Mouse (Mus musculus) heart, adult 2 months (tissue): ENCODE measurements at regions not wholly inside any gene's neighbourhood (a gene's known extent, or its start where the extent isn't known, plus 50 kb on each side); places are given as distances from the start of the nearest gene placed in this dataset.

Source experiments
- DNase-seq, 2 experiments: peaks; one replicate each; pipeline ENCODE4 v3.0.0; 2021
- H3K27ac ChIP-seq: fragments of 200-600 bp; 2 replicates; pipeline ENCODE4 v1.8.1; 2022
- H3K27me3 ChIP-seq: fragments of 200-500 bp; 2 replicates; pipeline ENCODE4 v1.6.1; 2012; ENCODE audit warnings: mild to moderate bottlenecking, low read length, inconsistent platforms, mixed read lengths; ENCODE audit not compliant: control insufficient read depth, insufficient read depth
- H3K36me3 ChIP-seq: fragments of 200-500 bp; 2 replicates; pipeline ENCODE4 v1.6.1; 2012; ENCODE audit warnings: low read length, inconsistent platforms; ENCODE audit not compliant: control insufficient read depth, insufficient read depth
- H3K4me1 ChIP-seq: fragments of 200-500 bp; 2 replicates; pipeline ENCODE4 v1.6.1; 2011; ENCODE audit warnings: low read length; ENCODE audit not compliant: control insufficient read depth, insufficient read depth
- H3K4me3 ChIP-seq: fragments of 200-600 bp; 2 replicates; pipeline ENCODE4 v1.8.1; 2022
- H3K79me2 ChIP-seq: fragments of 200-500 bp; replicated peaks from 2 replicates; pipeline ENCODE4 v1.6.1; 2012; ENCODE audit warnings: mild to moderate bottlenecking, inconsistent platforms, low read length, moderate library complexity, mixed read lengths; ENCODE audit not compliant: control insufficient read depth, insufficient read depth
- H3K9ac ChIP-seq: fragments of 200-500 bp; 2 replicates; pipeline ENCODE4 v1.6.1; 2012; ENCODE audit warnings: low read depth, mild to moderate bottlenecking, control low read depth, inconsistent platforms, low read length, mixed read lengths
- CTCF ChIP-seq: fragments of 200-600 bp; IDR thresholded peaks from 2 replicates; pipeline ENCODE4 v1.8.1; 2022; ENCODE audit warnings: antibody characterized with exemption, mild to moderate bottlenecking, moderate library complexity
- EP300 ChIP-seq: fragments of 200-500 bp; IDR thresholded peaks from 2 replicates; pipeline ENCODE4 v1.6.1; 2011; ENCODE audit warnings: low read depth, low read length, control low read depth; ENCODE audit not compliant: insufficient read depth
- POLR2A ChIP-seq: fragments of 200-500 bp; IDR thresholded peaks from 2 replicates; pipeline ENCODE4 v1.6.1; 2011; ENCODE audit warnings: mild to moderate bottlenecking, low read depth, low read length, control low read depth; ENCODE audit not compliant: insufficient read depth
- WGBS: fragments of 180-500 bp; shearing (Covaris S2); methylation state at CpG from one replicate; pipeline ENCODE4 v1.1.7; 2018; 5-methylcytosine and 5-hydroxymethylcytosine counted together
- intact Hi-C: fragments of 180-260 bp; cut with DNase I; formaldehyde crosslinking; loops from one replicate; pipeline ENCODE4 v1.15.1; 2025

- H3K79me2 ChIP-seq = no peaks in the 10 kb centered on the region
- H3K27ac ChIP-seq = no peak overlapping the region
- H3K4me1 ChIP-seq = no peaks in the 10 kb centered on the region
- H3K9ac ChIP-seq = no peak overlapping the region
- no peaks in the 10 kb centered on the region for H3K27me3 ChIP-seq
- no peak for TF ChIP-seq CTCF
- no peak for TF ChIP-seq POLR2A
- intact Hi-C loops = no loop called here
- no peaks in the 10 kb centered on the region for H3K36me3 ChIP-seq
- WGBS = 77% methylated on average over 8 of the region's 8 CpGs
- DNase-seq = no peak
- H3K4me3 ChIP-seq = no peak overlapping the region
Observed at GRCm38 (mm10) chr9:27568372-27569053, 171.9 kb downstream of the Spata19 start.

GRCm38 (mm10) chr9:27569054-27569387 is 172.4 kb downstream of the Spata19 start:
- H3K4me1 ChIP-seq = no peaks in the 10 kb centered on the region
- H3K79me2 ChIP-seq = no peaks in the 10 kb centered on the region
- TF ChIP-seq EP300 (no peak), CTCF (no peak), POLR2A (no peak)
- DNase-seq = no peak
- WGBS = 82% methylated on average over 7 of the region's 7 CpGs
- H3K27ac ChIP-seq = no peak overlapping the region
- H3K4me3 ChIP-seq = no peak overlapping the region
- no peaks in the 10 kb centered on the region for H3K36me3 ChIP-seq
- intact Hi-C loops = no loop called here
- no peak overlapping the region for H3K9ac ChIP-seq
- no peaks in the 10 kb centered on the region for H3K27me3 ChIP-seq

GRCm38 (mm10) chr9:27617096-27617839 is 173.3 kb upstream of the Opcml start:
- no peaks in the 10 kb centered on the region for H3K4me1 ChIP-seq
- TF ChIP-seq EP300 = no peak
- TF ChIP-seq POLR2A = no peak
- TF ChIP-seq CTCF = no peak
- 28% methylated on average over 7 of the region's 7 CpGs for WGBS

GRCm38 (mm10) chr9:27634901-27635300 is 155.7 kb upstream of the Opcml start:
- H3K36me3 ChIP-seq = no peaks in the 10 kb centered on the region

More at GRCm38 (mm10) chr9:27617096-27617839, 173.3 kb upstream of the Opcml start:
- H3K27me3 ChIP-seq = no peaks in the 10 kb centered on the region
- DNase-seq = no peak
- H3K4me3 ChIP-seq = no peak overlapping the region
- no peaks in the 10 kb centered on the region for H3K79me2 ChIP-seq
- H3K36me3 ChIP-seq = no peaks in the 10 kb centered on the region
- H3K27ac ChIP-seq = no peak overlapping the region
- no peak overlapping the region for H3K9ac ChIP-seq
- intact Hi-C loops = no loop called here

GRCm38 (mm10) chr9:27640611-27641010 is 150.0 kb upstream of the Opcml start:
- no peak overlapping the region for H3K4me3 ChIP-seq
- TF ChIP-seq CTCF = no peak
- TF ChIP-seq POLR2A = no peak
- no peak for TF ChIP-seq EP300
- H3K4me1 ChIP-seq = no peaks in the 10 kb centered on the region; the same call in 1 of the 2 replicates
- no peak for DNase-seq
- intact Hi-C loops = no loop called here
- H3K9ac ChIP-seq = no peak overlapping the region
- no peaks in the 10 kb centered on the region for H3K27me3 ChIP-seq
- H3K27ac ChIP-seq = no peak overlapping the region
- H3K79me2 ChIP-seq = no peaks in the 10 kb centered on the region
- H3K36me3 ChIP-seq = no peaks in the 10 kb centered on the region

More at GRCm38 (mm10) chr9:27634901-27635300, 155.7 kb upstream of the Opcml start:
- no peak for DNase-seq
- no peaks in the 10 kb centered on the region for H3K27me3 ChIP-seq
- H3K9ac ChIP-seq = no peak overlapping the region
- H3K4me3 ChIP-seq = no peak overlapping the region
- 60% methylated on average over 6 of the region's 6 CpGs for WGBS
- no peaks in the 10 kb centered on the region for H3K4me1 ChIP-seq
- intact Hi-C loops = no loop called here
- TF ChIP-seq CTCF (no peak), EP300 (no peak), POLR2A (no peak)
- no peaks in the 10 kb centered on the region for H3K79me2 ChIP-seq
- no peak overlapping the region for H3K27ac ChIP-seq

GRCm38 (mm10) chr9:27643312-27643711 is 147.3 kb upstream of the Opcml start:
- no peak overlapping the region for H3K9ac ChIP-seq
- H3K36me3 ChIP-seq = no peaks in the 10 kb centered on the region
- H3K27me3 ChIP-seq = no peaks in the 10 kb centered on the region
- no peak for DNase-seq
- H3K4me1 ChIP-seq = no peaks in the 10 kb centered on the region; the same call in 1 of the 2 replicates
- no peak overlapping the region for H3K27ac ChIP-seq
- intact Hi-C loops = no loop called here
- H3K4me3 ChIP-seq = no peak overlapping the region
- TF ChIP-seq CTCF = no peak
- TF ChIP-seq POLR2A = no peak
- TF ChIP-seq EP300 = no peak
- no peaks in the 10 kb centered on the region for H3K79me2 ChIP-seq
- WGBS = 19% methylated on average over 1 of the region's 1 CpGs
